Mouse (Mus musculus) erythroblast, adult 5-6 weeks (primary cell): ENCODE results near the gene Olfr1356. TPM values are rescaled to one million over a fixed set of nuclear protein-coding genes. Genes with fewer than 3 reads are reported as not detected.
"Not testable (repeated sequence)": the region's sequence is repeated elsewhere in the genome, so short reads cannot be mapped to it uniquely, and the experiment has no call there.

Experiments used
- ATAC-seq: replicated peaks from 2 replicates; pipeline ENCODE4 v1.8.0; 2016; ENCODE audit warnings: moderate number of reproducible peaks, mild to moderate bottlenecking, moderate TSS enrichment, inconsistent platforms; ENCODE audit not compliant: poor library complexity, low FRiP score, severe bottlenecking
- total RNA-seq, 2 experiments: library from RNA; stranded (forward) in 1 of 2; stranded (reverse) in 1 of 2; fragments of 150-400 nt in 1 of 2; fragments of 200-764, 138-1000 nt in 1 of 2; gene quantifications; 2 replicates each; pipeline versions ENCODE4 v1.2.3 to v1.2.4; 2015 to 2017; ENCODE audit warnings: low replicate concordance in 2 of 2

Olfr1356 gene
- total RNA-seq (2015; ENCODE audit: low replicate concordance) (not detected in 2 replicates), total RNA-seq (2017; ENCODE audit: low replicate concordance) (not detected in 2 replicates)

DNA sequence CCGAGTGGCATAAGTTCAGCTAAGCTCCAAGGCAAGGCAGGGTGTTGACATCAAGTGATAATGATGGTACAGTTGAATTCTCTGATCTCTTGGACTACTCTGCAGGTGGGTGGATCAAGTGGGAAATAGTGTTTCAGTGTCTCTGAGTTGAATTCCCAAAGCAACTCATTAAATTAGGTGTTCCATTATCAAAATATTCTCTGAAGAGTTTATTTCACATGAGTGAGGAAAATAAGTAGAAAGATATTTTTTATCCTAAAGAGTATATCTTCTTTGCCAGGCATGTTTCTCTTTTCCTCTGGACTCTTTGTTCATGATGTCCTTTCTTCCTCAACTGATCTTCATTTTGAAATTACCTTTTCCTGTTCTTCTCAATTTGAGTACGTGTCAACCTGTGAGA, at the start of gene Olfr1356:
TSS of gene Olfr1356 (minus strand) at position 101 of the 400 bp plus-strand sequence.
- no peak for ATAC-seq

GRCm38 (mm10) chr10:78875240-78875639, 23.3 kb upstream of the Olfr1356 start, which contains the start of gene Olfr1355:
Olfr1355 (plus strand) TSS chr10:78875540.
- no peak for ATAC-seq

GRCm38 (mm10) chr10:78840456-78840855, 11.5 kb downstream of the Olfr1356 start:
- not testable (repeated sequence) for ATAC-seq

DNA sequence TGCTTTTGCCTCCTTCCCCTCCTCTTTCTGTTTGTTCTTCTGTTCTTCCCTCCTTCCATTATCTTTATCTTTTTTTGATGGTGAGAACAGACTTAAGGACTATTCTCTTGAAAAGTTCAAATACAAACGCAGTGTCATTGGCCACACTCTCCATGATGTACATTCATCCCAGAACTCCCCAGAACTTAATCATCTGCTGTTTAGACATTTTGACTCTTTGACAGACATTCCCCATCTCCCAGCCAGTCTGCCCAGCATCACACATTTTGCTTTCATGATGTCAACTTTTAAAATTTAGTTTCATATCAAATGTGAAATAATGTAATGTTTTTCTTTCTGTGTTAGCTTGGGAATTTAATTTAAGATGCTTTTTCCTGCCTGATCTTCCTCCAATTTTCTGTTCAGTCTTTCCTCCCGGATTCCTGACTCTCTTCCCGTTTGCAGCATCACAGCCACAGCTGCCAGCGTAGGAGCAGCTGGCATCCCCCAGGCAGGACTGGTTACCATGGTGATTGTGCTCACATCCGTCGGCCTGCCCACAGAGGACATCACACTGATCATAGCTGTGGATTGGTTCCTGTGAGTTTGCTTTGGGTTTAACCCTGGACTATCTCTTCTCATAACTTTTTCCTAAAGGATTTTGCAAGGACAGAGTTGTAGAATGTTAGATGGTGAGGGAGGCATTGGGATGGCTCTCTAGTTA, 39.5 kb downstream of the Olfr1356 start:
- no peak for ATAC-seq

GRCm38 (mm10) chr10:78801449-78801848, 50.5 kb downstream of the Olfr1356 start:
- no peak for ATAC-seq

Other genes starting within 250 kb of the Olfr1356 start
- gene Olfr1357, start 234.1 kb downstream of the Olfr1356 start, total RNA-seq (2015; ENCODE audit: low replicate concordance): not detected in 2 replicates
- not detected in 2 replicates for gene Olfr1357, start 234.1 kb downstream of the Olfr1356 start, total RNA-seq (2017; ENCODE audit: low replicate concordance)
- not detected in 2 replicates for gene Casp14, start 133.9 kb downstream of the Olfr1356 start, total RNA-seq (2015; ENCODE audit: low replicate concordance)
- gene Casp14, start 133.9 kb downstream of the Olfr1356 start, total RNA-seq (2017; ENCODE audit: low replicate concordance): not detected in 2 replicates
- gene Ccdc105, start 99.1 kb downstream of the Olfr1356 start, total RNA-seq (2015; ENCODE audit: low replicate concordance): not detected in 2 replicates
- gene Ccdc105, start 99.1 kb downstream of the Olfr1356 start, total RNA-seq (2017; ENCODE audit: low replicate concordance): not detected in 2 replicates
- gene Slc1a6, start 71.7 kb downstream of the Olfr1356 start, total RNA-seq (2015; ENCODE audit: low replicate concordance): not detected in 2 replicates
- not detected in 2 replicates for gene Slc1a6, start 71.7 kb downstream of the Olfr1356 start, total RNA-seq (2017; ENCODE audit: low replicate concordance)
- not detected in 2 replicates for gene Olfr1355, start 23.4 kb upstream of the Olfr1356 start, total RNA-seq (2015; ENCODE audit: low replicate concordance)
- not detected in 2 replicates for gene Olfr1355, start 23.4 kb upstream of the Olfr1356 start, total RNA-seq (2017; ENCODE audit: low replicate concordance)
- gene Olfr1354, start 61.0 kb upstream of the Olfr1356 start, total RNA-seq (2015; ENCODE audit: low replicate concordance): not detected in 2 replicates
- gene Olfr1354, start 61.0 kb upstream of the Olfr1356 start, total RNA-seq (2017; ENCODE audit: low replicate concordance): not detected in 2 replicates
- gene Olfr8, start 98.5 kb upstream of the Olfr1356 start, total RNA-seq (2015; ENCODE audit: low replicate concordance): not detected in 2 replicates
- gene Olfr8, start 98.5 kb upstream of the Olfr1356 start, total RNA-seq (2017; ENCODE audit: low replicate concordance): not detected in 2 replicates
- not detected in 2 replicates for gene Olfr1353, start 111.1 kb upstream of the Olfr1356 start, total RNA-seq (2015; ENCODE audit: low replicate concordance)
- gene Olfr1353, start 111.1 kb upstream of the Olfr1356 start, total RNA-seq (2017; ENCODE audit: low replicate concordance): not detected in 2 replicates
- gene Olfr1352, start 128.9 kb upstream of the Olfr1356 start, total RNA-seq (2015; ENCODE audit: low replicate concordance): not detected in 2 replicates
- gene Olfr1352, start 128.9 kb upstream of the Olfr1356 start, total RNA-seq (2017; ENCODE audit: low replicate concordance): 0.51 TPM in 1 of 2 replicates, not detected in the other
- not detected in 2 replicates for gene Olfr1351, start 160.3 kb upstream of the Olfr1356 start, total RNA-seq (2015; ENCODE audit: low replicate concordance)
- not detected in 2 replicates for gene Olfr1351, start 160.3 kb upstream of the Olfr1356 start, total RNA-seq (2017; ENCODE audit: low replicate concordance)
- not detected in 2 replicates for gene Olfr57, start 176.6 kb upstream of the Olfr1356 start, total RNA-seq (2015; ENCODE audit: low replicate concordance)
- gene Olfr57, start 176.6 kb upstream of the Olfr1356 start, total RNA-seq (2017; ENCODE audit: low replicate concordance): not detected in 2 replicates
- 4.0 and 8.4 TPM in 2 replicates for gene 2610008E11Rik, start 245.4 kb upstream of the Olfr1356 start, total RNA-seq (2015; ENCODE audit: low replicate concordance)
- 5.3 and 12.1 TPM in 2 replicates for gene 2610008E11Rik, start 245.4 kb upstream of the Olfr1356 start, total RNA-seq (2017; ENCODE audit: low replicate concordance)